Mouse (Mus musculus): ENCODE measurements around the gene Adgrf4. TPM values are rescaled to one million over a fixed set of nuclear protein-coding genes. Genes with fewer than 3 reads are reported as not detected.

Adgrf4 gene
- polyA plus RNA-seq, 1 experiment from 2014 or later = 0.48 TPM

Other genes with a start within 250 kb of the Adgrf4 start
- not detected in 2 replicates for gene Opn5, start 80.9 kb downstream of the Adgrf4 start, polyA plus RNA-seq (2014; fragmentation: Nextera tagmentation; extraction: Ambion mirVana)
- 0.20 TPM in 1 of 2 replicates, not detected in the other for gene Adgrf2, start 49.9 kb upstream of the Adgrf4 start, polyA plus RNA-seq (2014; fragmentation: Nextera tagmentation; extraction: Ambion mirVana)
- 12.7 and 13.0 TPM in 2 replicates for gene Cd2ap, start 184.4 kb upstream of the Adgrf4 start, polyA plus RNA-seq (2014; fragmentation: Nextera tagmentation; extraction: Ambion mirVana)